Mouse (Mus musculus): ENCODE measurements around the gene Abcc3. TPM values are rescaled to one million over a fixed set of nuclear protein-coding genes. Genes with fewer than 3 reads are reported as not detected.

Gene Abcc3
- polyA plus RNA-seq, 1 experiment from 2014 or later, result 8.4 TPM

- Histone ChIP-seq H3K36me3 (replicated peaks) (no peaks in the 10 kb centered on the region), H3K9ac (peak overlapping the region; percentile 25), H3K4me1 (replicated peaks) (peaks cover 38% of the 10 kb centered on the region), H3K9me3 (replicated peaks) (no peaks in the 10 kb centered on the region), H3K4me2 (peak overlapping the region; percentile 53), H3K27me3 (peaks cover 34% of the 10 kb centered on the region), H3K27ac (replicated peaks) (peak overlapping the region; percentile 76), H3K4me3 (replicated peaks) (no peak overlapping the region)
- WGBS (ENCODE audit: insufficient replicate concordance), result 12% methylated on average over 3 of the region's 3 CpGs
- ATAC-seq (ENCODE audit: insufficient read depth), result peak; percentile 80
Observed at GRCm38 (mm10) chr11:94351094-94351493, 41.7 kb downstream of the Abcc3 start.

GRCm38 (mm10) chr11:94350337-94350736, 42.5 kb downstream of the Abcc3 start:
- H3K9me3 ChIP-seq (replicated peaks), result no peaks in the 10 kb centered on the region
- ATAC-seq (ENCODE audit: insufficient read depth), result peak; percentile 65
- peaks cover 38% of the 10 kb centered on the region for H3K4me1 ChIP-seq (replicated peaks)
- H3K9ac ChIP-seq, result peak overlapping the region; percentile 25; the same call in 1 of the 2 replicates
- H3K27ac ChIP-seq (replicated peaks), result peak overlapping the region; percentile 76
- H3K36me3 ChIP-seq (replicated peaks), result no peaks in the 10 kb centered on the region
- peaks cover 34% of the 10 kb centered on the region for H3K27me3 ChIP-seq
- H3K4me3 ChIP-seq (replicated peaks), result no peak overlapping the region
- H3K4me2 ChIP-seq, result peak overlapping the region; percentile 53
- 6% methylated on average over 1 of the region's 1 CpGs for WGBS (ENCODE audit: insufficient replicate concordance)

- WGBS (ENCODE audit: insufficient replicate concordance), result 25% methylated on average over 2 of the region's 2 CpGs
- H3K4me3 ChIP-seq (replicated peaks), result no peak overlapping the region
- peak overlapping the region; percentile 76; the same call in 1 of the 2 replicates for H3K27ac ChIP-seq (replicated peaks)
- H3K9ac ChIP-seq, result no peak overlapping the region
- H3K9me3 ChIP-seq (replicated peaks), result no peaks in the 10 kb centered on the region
- H3K4me1 ChIP-seq (replicated peaks), result peaks cover 38% of the 10 kb centered on the region
- H3K36me3 ChIP-seq (replicated peaks), result no peaks in the 10 kb centered on the region
- no peak for ATAC-seq (ENCODE audit: insufficient read depth)
- H3K4me2 ChIP-seq, result 0 out of 2 replicates have a peak overlapping the region, but pooled peaks have one; percentile 53
- peaks cover 29% of the 10 kb centered on the region for H3K27me3 ChIP-seq
Observed at GRCm38 (mm10) chr11:94349839-94350238, 43.0 kb downstream of the Abcc3 start.

- no peak overlapping the region for H3K9ac ChIP-seq
- H3K9me3 ChIP-seq (replicated peaks), result no peaks in the 10 kb centered on the region
- WGBS (ENCODE audit: insufficient replicate concordance), result 67% methylated on average over 7 of the region's 7 CpGs
- peaks cover 49% of the 10 kb centered on the region for H3K4me1 ChIP-seq (replicated peaks)
- H3K27ac ChIP-seq (replicated peaks), result no peak overlapping the region
- H3K4me3 ChIP-seq (replicated peaks), result no peak overlapping the region
- no peak overlapping the region for H3K4me2 ChIP-seq
- H3K27me3 ChIP-seq, result peaks cover 5% of the 10 kb centered on the region
- no peak for ATAC-seq (ENCODE audit: insufficient read depth)
- H3K36me3 ChIP-seq (replicated peaks), result no peaks in the 10 kb centered on the region
Observed at GRCm38 (mm10) chr11:94347063-94347575, 45.7 kb downstream of the Abcc3 start.

- Histone ChIP-seq H3K4me3 (replicated peaks) (no peak overlapping the region), H3K4me2 (no peak overlapping the region), H3K36me3 (replicated peaks) (no peaks in the 10 kb centered on the region), H3K4me1 (replicated peaks) (peaks cover 49% of the 10 kb centered on the region), H3K27ac (replicated peaks) (no peak overlapping the region), H3K9ac (no peak overlapping the region), H3K27me3 (peaks cover under 1% of the 10 kb centered on the region; the same call in 1 of the 2 replicates), H3K9me3 (replicated peaks) (no peaks in the 10 kb centered on the region)
- no peak for ATAC-seq (ENCODE audit: insufficient read depth)
- WGBS (ENCODE audit: insufficient replicate concordance), result 42% methylated on average over 3 of the region's 3 CpGs
Observed at GRCm38 (mm10) chr11:94346611-94347010, 46.2 kb downstream of the Abcc3 start.

- WGBS (ENCODE audit: insufficient replicate concordance), result 66% methylated on average over 10 of the region's 10 CpGs
- Histone ChIP-seq H3K4me3 (replicated peaks) (no peak overlapping the region), H3K36me3 (replicated peaks) (no peaks in the 10 kb centered on the region), H3K27ac (replicated peaks) (no peak overlapping the region), H3K27me3 (no peaks in the 10 kb centered on the region), H3K9ac (no peak overlapping the region), H3K9me3 (replicated peaks) (no peaks in the 10 kb centered on the region), H3K4me1 (replicated peaks) (peaks cover 48% of the 10 kb centered on the region), H3K4me2 (no peak overlapping the region)
- ATAC-seq (ENCODE audit: insufficient read depth), result no peak
Observed at GRCm38 (mm10) chr11:94345926-94346325, 46.9 kb downstream of the Abcc3 start.

GRCm38 (mm10) chr11:94344470-94344869, 48.3 kb downstream of the Abcc3 start:
- WGBS (ENCODE audit: insufficient replicate concordance), result 40% methylated on average over 1 of the region's 1 CpGs

GRCm38 (mm10) chr11:94343955-94344358, 48.8 kb downstream of the Abcc3 start:
- H3K9me3 ChIP-seq (replicated peaks), result no peaks in the 10 kb centered on the region
- H3K27me3 ChIP-seq, result no peaks in the 10 kb centered on the region
- WGBS (ENCODE audit: insufficient replicate concordance), result 44% methylated on average over 5 of the region's 5 CpGs
- no peak overlapping the region for H3K4me3 ChIP-seq (replicated peaks)
- no peak for ATAC-seq (ENCODE audit: insufficient read depth)
- H3K36me3 ChIP-seq (replicated peaks), result peaks cover 11% of the 10 kb centered on the region
- H3K27ac ChIP-seq (replicated peaks), result no peak overlapping the region
- no peak overlapping the region for H3K4me2 ChIP-seq
- H3K9ac ChIP-seq, result no peak overlapping the region
- H3K4me1 ChIP-seq (replicated peaks), result peaks cover 41% of the 10 kb centered on the region

More at GRCm38 (mm10) chr11:94344470-94344869, 48.3 kb downstream of the Abcc3 start:
- ATAC-seq (ENCODE audit: insufficient read depth), result no peak
- H3K9me3 ChIP-seq (replicated peaks), result no peaks in the 10 kb centered on the region
- peaks cover 44% of the 10 kb centered on the region for H3K4me1 ChIP-seq (replicated peaks)
- no peak overlapping the region for H3K4me3 ChIP-seq (replicated peaks)
- H3K27ac ChIP-seq (replicated peaks), result no peak overlapping the region
- H3K4me2 ChIP-seq, result no peak overlapping the region
- H3K9ac ChIP-seq, result no peak overlapping the region
- H3K36me3 ChIP-seq (replicated peaks), result peaks cover 6% of the 10 kb centered on the region
- H3K27me3 ChIP-seq, result no peaks in the 10 kb centered on the region

GRCm38 (mm10) chr11:94342114-94342905, 50.5 kb downstream of the Abcc3 start:
- 49% methylated on average over 13 of the region's 13 CpGs for WGBS (ENCODE audit: insufficient replicate concordance)

GRCm38 (mm10) chr11:94340948-94341933, 51.6 kb downstream of the Abcc3 start:
- Histone ChIP-seq H3K9me3 (replicated peaks) (no peaks in the 10 kb centered on the region), H3K4me1 (replicated peaks) (peaks cover 49% of the 10 kb centered on the region), H3K27me3 (no peaks in the 10 kb centered on the region), H3K36me3 (replicated peaks) (peaks cover 24% of the 10 kb centered on the region), H3K9ac (no peak overlapping the region), H3K27ac (replicated peaks) (0 out of 2 replicates have a peak overlapping the region, but pooled peaks have one; percentile 24), H3K4me3 (replicated peaks) (no peak overlapping the region), H3K4me2 (no peak overlapping the region)
- ATAC-seq (ENCODE audit: insufficient read depth), result no peak
- 64% methylated on average over 10 of the region's 10 CpGs for WGBS (ENCODE audit: insufficient replicate concordance)

More at GRCm38 (mm10) chr11:94342114-94342905, 50.5 kb downstream of the Abcc3 start:
- Histone ChIP-seq H3K27me3 (no peaks in the 10 kb centered on the region), H3K9me3 (replicated peaks) (no peaks in the 10 kb centered on the region), H3K4me1 (replicated peaks) (peaks cover 53% of the 10 kb centered on the region), H3K4me3 (replicated peaks) (no peak overlapping the region), H3K36me3 (replicated peaks) (peaks cover 24% of the 10 kb centered on the region), H3K4me2 (no peak overlapping the region), H3K9ac (no peak overlapping the region), H3K27ac (replicated peaks) (no peak overlapping the region)
- ATAC-seq (ENCODE audit: insufficient read depth), result no peak
